Mouse (Mus musculus) brown adipose tissue, adult 24 weeks (tissue): ENCODE results near the gene Zfp335. TPM values are rescaled to one million over a fixed set of nuclear protein-coding genes. Genes with fewer than 3 reads are reported as not detected.

Experiments used
- H3K27ac ChIP-seq: fragments of 200-500 bp; replicated peaks from 2 replicates; pipeline ENCODE4 v1.5.1; 2012; ENCODE audit warnings: low read depth, mild to moderate bottlenecking, low read length
- H3K4me1 ChIP-seq: fragments of 200-500 bp; 2 replicates; pipeline ENCODE4 v1.6.1; 2012; ENCODE audit warnings: low read length, mixed read lengths; ENCODE audit not compliant: control insufficient read depth, insufficient read depth, insufficient read length
- H3K4me3 ChIP-seq: fragments of 200-500 bp; 2 replicates; pipeline ENCODE4 v1.5.1; 2012; ENCODE audit warnings: low read depth, mild to moderate bottlenecking, low read length, moderate library complexity; ENCODE audit not compliant: insufficient read depth
- polyA plus RNA-seq: library from polyadenylated mRNA; stranded (reverse); fragments of >200 nt; gene quantifications from 2 replicates; pipeline ENCODE4 v1.2.4, GENCODE M21; 2012; ENCODE audit not compliant: missing spikeins, insufficient read depth, insufficient read length

Gene Zfp335
- polyA plus RNA-seq, 1 experiment: 6.2 TPM

GRCm38 (mm10) chr2:164939106-164939505 lies 27.5 kb upstream of the Zfp335 start:
- Histone ChIP-seq H3K4me3 (peak overlapping the region; percentile 49), H3K4me1 (no peaks in the 10 kb centered on the region; the same call in 1 of the 2 replicates), H3K27ac (no peak overlapping the region)

- Histone ChIP-seq H3K4me3 (peak overlapping the region; percentile 49), H3K27ac (no peak overlapping the region), H3K4me1 (no peaks in the 10 kb centered on the region; the same call in 1 of the 2 replicates)
These were observed 26.9 kb upstream of the Zfp335 start for GRCm38 (mm10) chr2:164938146-164939091.

- Histone ChIP-seq H3K4me1 (no peaks in the 10 kb centered on the region), H3K4me3 (no peak overlapping the region), H3K27ac (no peak overlapping the region)
These were observed 24.4 kb upstream of the Zfp335 start for GRCm38 (mm10) chr2:164935991-164936390.

- no peak overlapping the region for H3K27ac ChIP-seq
- H3K4me1 ChIP-seq: no peaks in the 10 kb centered on the region
- H3K4me3 ChIP-seq: no peak overlapping the region
These were observed 22.0 kb upstream of the Zfp335 start for GRCm38 (mm10) chr2:164933534-164933933.

GRCm38 (mm10) chr2:164930706-164931581 lies 19.4 kb upstream of the Zfp335 start:
- H3K4me1 ChIP-seq: no peaks in the 10 kb centered on the region
- H3K4me3 ChIP-seq: no peak overlapping the region
- no peak overlapping the region for H3K27ac ChIP-seq

GRCm38 (mm10) chr2:164924100-164924857 lies 12.7 kb upstream of the Zfp335 start:
- Histone ChIP-seq H3K27ac (no peak overlapping the region), H3K4me1 (no peaks in the 10 kb centered on the region)

GRCm38 (mm10) chr2:164923291-164923690 lies 11.7 kb upstream of the Zfp335 start:
- Histone ChIP-seq H3K4me3 (no peak overlapping the region), H3K4me1 (no peaks in the 10 kb centered on the region), H3K27ac (no peak overlapping the region)

More at GRCm38 (mm10) chr2:164924100-164924857, 12.7 kb upstream of the Zfp335 start:
- no peak overlapping the region for H3K4me3 ChIP-seq

- no peaks in the 10 kb centered on the region for H3K4me1 ChIP-seq
- H3K27ac ChIP-seq: no peak overlapping the region
- no peak overlapping the region for H3K4me3 ChIP-seq
These were observed 10.4 kb upstream of the Zfp335 start for GRCm38 (mm10) chr2:164921984-164922383.

GRCm38 (mm10) chr2:164918325-164918724 lies 6.8 kb upstream of the Zfp335 start:
- no peaks in the 10 kb centered on the region for H3K4me1 ChIP-seq
- H3K27ac ChIP-seq: no peak overlapping the region
- no peak overlapping the region for H3K4me3 ChIP-seq

- Histone ChIP-seq H3K4me1 (peaks cover 2% of the 10 kb centered on the region; the same call in 1 of the 2 replicates), H3K4me3 (no peak overlapping the region), H3K27ac (no peak overlapping the region)
These were observed 5.8 kb upstream of the Zfp335 start for GRCm38 (mm10) chr2:164917371-164917770.

- no peak overlapping the region for H3K4me3 ChIP-seq
- peaks cover 5% of the 10 kb centered on the region; the same call in 1 of the 2 replicates for H3K4me1 ChIP-seq
These were observed 5.3 kb upstream of the Zfp335 start for GRCm38 (mm10) chr2:164916820-164917219.

GRCm38 (mm10) chr2:164913428-164913786 lies 1.9 kb upstream of the Zfp335 start:
- H3K4me1 ChIP-seq: peaks cover 13% of the 10 kb centered on the region
- 0 out of 2 replicates have a peak overlapping the region, but pooled peaks have one; percentile 3 for H3K27ac ChIP-seq
- H3K4me3 ChIP-seq: no peak overlapping the region

More at GRCm38 (mm10) chr2:164916820-164917219, 5.3 kb upstream of the Zfp335 start:
- no peak overlapping the region for H3K27ac ChIP-seq

GRCm38 (mm10) chr2:164912749-164913427 lies 1.3 kb upstream of the Zfp335 start:
- Histone ChIP-seq H3K4me3 (no peak overlapping the region), H3K4me1 (peaks cover 13% of the 10 kb centered on the region), H3K27ac (0 out of 2 replicates have a peak overlapping the region, but pooled peaks have one; percentile 3)

GRCm38 (mm10) chr2:164912151-164912550 lies 594 bp upstream of the Zfp335 start:
- H3K4me1 ChIP-seq: peaks cover 13% of the 10 kb centered on the region
- peak overlapping the region; percentile 91 for H3K4me3 ChIP-seq
- peak overlapping the region; percentile 91 for H3K27ac ChIP-seq
